Mouse (Mus musculus) c-Kit-positive CD71-positive TER-119-negative erythroid progenitor cells, embryonic 14.5 days (primary cell): ENCODE data around the gene Tmigd1.
A peak's percentile ranks its signal among the peaks of the same experiment; 100 is the strongest.
"Not testable (repeated sequence)": the region's sequence is repeated elsewhere in the genome, so short reads cannot be mapped to it uniquely, and the experiment has no call there.

Experiments used
- DNase-seq: peaks from one replicate; pipeline ENCODE4 v3.0.0-alpha.2; 2013; ENCODE audit warnings: low read depth

Gene Tmigd1

DNA sequence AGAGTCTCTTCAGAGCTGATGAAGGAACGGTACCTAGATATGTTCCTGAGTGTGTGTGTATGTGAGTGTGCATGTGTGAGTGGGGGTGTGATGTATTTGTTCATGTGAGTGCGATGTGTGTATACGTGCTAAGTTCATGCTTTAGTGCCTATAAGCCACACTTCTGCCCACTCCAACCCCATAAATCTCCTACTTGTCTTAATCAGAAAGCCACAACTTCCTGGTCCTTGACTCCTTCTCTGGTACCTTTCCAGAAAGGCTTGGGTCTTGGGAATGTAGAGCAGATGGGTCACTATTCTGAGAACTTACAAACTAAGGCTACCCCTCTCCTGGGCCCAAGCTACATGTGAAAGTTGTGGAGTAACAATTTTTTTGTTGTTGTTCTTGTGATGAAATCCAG is 3.2 kb upstream of the Tmigd1 start:
- DNase-seq = no peak

DNA sequence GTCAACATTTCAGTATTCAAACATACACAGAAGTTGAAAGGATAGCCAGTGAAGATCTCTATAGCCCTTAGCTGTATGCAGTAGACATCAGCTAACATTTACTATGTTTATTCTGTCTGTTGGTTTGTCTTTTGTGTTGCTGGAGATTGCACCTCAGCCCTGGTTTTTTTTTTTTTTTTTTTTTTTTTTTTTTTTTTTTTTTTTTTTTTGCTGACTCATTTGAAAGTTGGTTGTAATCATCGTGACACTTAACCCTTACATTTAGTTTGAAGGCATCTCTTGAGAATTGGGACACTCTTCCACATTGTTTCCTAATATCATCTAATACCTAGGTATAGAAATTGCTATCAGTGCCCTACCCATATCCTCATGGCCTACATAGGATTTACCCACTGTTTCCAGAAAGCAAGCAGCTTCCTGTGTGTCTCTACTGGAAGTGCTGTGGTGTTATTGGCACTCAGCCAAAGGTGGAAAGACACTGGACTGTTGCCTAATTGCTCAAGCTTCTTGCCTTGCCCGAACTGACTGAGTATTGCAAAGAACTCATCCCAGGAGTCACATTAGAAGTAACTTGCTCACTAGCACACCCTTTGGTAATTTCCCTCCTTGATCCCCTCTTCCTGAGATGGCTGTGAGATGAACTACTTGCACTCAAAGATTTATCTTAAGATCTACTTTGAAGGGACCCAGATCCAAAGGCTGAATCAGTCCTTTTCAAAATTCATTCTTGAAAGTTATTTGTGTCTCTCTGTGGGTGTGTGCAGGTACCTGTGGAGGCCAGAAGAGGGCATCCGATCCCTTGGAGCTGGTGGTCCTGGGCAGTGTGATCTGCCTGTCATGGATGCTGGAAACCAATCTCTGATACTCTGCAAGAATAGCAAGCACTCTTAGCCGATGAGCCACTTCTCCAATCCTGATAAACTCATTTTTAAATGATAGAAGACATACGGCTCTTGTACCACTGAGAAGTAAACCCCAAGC is 1.9 kb upstream of the Tmigd1 start:
- no peak for DNase-seq

DNA sequence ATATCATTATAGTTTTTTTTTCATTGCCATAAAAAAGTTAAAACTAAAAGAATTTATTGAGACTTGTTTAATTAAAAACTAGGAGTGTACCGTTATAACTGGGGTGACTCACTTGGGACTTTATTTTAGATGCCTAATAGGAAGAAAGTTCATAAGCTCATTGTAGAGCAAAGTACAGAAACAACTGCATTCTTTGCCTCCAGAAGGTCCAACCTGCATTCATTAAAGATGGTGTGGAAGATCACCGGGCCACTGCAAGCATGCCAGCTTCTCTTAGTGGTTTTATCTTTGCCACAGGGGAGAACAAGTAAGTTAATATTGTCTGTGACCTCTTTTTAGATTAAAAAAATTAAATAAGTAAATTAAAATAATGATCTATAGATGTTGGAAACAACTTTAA is 2.4 kb downstream of the Tmigd1 start:
- no peak for DNase-seq

DNA sequence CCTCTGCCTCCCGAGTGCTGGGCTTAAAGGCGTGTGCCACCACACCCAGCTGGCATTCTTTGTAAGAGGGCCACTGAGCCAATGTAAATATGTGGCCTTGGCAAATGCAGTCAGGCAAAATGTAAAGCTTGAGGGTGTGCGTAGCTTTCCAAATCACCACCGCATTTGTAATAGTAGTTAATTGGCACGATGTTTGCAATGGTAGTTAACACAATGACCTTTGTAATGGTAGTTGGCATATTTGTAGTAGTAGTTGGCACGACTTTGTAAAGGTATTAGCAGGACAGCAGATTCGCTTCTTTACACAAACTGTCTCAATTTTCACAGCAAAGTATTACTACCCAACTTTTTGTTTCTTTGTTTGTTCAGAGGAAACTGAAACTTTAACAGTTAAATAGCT is 6.7 kb downstream of the Tmigd1 start:
- no peak for DNase-seq

DNA sequence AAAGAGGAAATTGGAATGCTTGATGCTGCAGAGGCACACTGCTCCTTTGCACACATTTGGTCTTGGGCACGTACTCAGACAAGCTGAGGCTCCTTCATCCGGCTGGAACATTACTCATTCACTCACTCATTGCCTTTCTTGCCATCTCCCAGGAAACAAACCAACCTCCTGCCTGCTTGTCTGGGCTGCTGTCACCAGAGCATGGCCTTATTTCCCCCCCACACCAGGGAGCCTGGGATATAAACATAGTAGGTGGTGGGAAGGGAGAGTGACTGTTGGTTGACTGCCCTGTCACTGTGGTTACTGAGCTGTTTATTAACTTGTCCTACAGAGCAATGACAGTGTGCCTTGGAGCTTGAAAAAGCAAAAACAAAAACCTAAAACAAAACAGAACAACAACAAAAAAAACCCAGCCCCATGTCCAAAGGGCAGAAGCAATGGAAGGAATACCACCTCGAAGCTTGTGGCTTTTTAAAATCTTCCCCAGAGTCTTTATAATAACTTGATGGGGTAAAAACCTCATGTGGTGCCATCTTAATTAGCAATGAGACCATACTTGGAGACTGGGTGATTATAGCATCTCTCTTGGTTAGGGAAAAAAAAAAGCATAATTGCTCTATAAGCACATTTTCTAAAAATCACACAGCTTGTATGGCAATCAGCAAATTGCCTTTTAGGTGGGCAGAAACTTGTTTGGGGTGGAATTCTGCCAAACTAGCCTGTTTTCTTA is 9.5 kb downstream of the Tmigd1 start:
- DNase-seq = no peak

DNA sequence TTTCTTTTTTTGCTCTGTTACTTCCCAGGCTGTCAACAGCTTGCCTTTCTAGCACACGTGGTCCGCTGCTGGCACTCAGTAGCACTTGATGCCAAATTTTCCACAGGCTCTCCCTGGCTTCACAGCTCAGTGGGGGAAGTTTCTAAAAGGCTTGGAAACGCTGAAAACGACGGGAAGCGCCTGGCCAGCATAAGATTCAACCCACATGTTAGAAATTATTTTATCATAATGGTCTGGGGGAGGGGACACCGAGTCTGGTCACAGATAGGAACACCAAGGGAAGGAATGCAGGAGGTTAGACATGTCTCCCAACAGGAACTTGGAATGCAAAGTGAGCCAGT is 10.1 kb downstream of the Tmigd1 start:
- no peak for DNase-seq

DNA sequence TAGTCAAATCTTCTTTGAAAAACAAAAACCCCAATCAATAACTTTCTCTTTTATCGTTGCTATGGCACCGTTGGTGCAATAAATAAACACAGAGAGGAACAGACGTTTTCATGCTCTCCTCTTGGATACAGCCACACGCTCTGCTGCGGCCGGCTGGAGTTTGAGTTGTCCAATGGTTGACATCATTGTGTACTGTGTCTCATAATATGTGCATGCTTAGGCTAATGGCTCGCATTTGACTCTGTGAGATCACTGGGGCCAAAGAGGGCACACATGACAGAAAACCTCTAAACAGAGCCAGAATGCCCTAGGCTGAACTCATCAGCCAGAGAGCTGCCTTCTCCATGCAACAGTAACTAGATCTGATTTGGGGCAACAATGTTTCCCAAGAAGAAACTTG is 12.4 kb downstream of the Tmigd1 start:
- no peak for DNase-seq

DNA sequence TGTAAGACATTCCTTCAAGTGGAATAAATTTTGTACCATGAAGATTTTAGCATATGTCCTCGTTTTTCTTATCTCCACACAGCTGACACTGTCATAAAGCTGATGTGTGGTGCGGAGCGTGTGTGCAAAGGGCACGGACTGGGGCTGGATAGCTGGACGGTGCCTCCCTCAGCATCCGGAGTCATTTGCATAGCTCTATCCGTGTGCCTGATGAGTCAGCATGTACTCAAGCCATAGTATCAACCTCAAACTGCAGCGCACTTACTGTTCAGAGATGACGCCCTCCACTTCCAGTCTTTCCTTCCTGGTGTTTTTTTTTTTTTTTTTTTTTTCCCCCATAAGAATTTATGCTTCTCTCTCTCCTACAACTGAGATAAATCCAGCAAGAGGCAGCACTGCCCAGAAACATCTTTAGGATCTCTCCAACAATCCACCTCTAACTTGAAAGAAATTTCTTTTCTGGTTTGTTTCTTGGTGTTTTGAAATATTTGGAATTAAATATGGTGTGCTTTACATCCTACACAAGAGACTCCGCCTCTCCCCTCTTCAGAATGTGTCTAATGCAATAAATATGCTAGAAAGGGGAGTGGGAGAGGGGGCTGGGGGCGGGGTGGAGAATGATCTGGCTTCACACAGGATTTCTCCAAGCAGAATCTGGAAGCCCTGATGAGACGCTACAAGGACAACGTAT is 14.7 kb downstream of the Tmigd1 start:
- DNase-seq = no peak

DNA sequence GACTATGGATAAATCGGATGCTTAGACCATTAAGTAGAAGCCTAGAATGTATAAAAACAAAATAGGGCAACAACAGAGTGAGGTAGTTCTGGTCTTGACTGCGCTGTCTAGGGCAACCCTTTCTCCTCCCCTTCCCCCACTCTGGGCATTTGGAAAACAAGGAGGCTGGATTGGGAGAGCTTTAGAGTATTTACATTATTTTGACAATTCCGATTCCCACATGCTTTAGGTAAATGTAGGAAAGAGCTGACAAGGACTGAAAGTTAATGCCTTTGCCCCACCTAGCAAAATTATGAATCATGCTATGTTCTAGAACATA is 15.2 kb downstream of the Tmigd1 start:
- no peak for DNase-seq

DNA sequence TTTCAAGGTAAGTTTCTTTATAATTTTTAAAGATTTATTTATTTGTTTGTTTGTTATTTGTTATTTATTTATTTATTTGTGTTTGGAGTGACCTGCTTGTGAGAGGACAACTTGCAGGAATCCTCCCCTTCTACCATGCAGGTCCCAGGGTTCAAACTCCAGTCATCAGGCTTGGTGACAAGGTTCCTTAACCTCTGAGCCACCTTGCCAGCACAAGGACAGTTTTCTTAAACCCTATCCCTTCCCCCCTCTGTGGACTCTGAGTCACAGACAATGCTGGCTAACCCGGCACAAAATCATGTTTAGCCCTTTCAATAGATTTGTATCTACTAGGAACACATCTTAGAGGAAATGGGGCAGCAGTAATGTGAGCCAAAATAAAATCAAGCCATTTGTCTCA is 18.6 kb downstream of the Tmigd1 start:
- no peak for DNase-seq

DNA sequence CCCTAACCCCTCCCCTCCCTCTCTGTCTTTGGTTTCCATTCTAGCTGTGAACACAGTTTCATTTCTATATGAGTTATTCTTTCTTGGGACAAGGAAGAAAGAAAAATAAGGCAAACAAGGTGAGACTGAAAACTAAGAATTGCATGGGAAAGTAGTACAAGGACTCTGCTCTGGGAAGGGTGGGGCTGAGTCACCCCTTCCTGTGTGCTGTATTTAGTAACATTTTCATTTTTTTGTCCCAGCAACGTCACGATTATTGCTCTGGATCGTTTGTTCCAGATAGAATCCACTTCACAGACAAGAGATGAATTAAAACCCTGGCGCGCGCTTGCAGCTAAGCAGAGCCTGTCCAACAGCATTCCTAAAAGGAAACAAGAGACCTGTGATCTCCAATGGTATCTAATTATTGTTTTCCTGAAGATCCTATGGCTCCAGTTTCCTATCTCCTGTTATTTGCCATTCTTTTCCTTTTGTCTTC is 22.8 kb downstream of the Tmigd1 start, which contains the start of gene Blmh:
TSS of gene Blmh (plus strand) at position 51 of the 478 bp plus-strand sequence.
- no peak for DNase-seq

DNA sequence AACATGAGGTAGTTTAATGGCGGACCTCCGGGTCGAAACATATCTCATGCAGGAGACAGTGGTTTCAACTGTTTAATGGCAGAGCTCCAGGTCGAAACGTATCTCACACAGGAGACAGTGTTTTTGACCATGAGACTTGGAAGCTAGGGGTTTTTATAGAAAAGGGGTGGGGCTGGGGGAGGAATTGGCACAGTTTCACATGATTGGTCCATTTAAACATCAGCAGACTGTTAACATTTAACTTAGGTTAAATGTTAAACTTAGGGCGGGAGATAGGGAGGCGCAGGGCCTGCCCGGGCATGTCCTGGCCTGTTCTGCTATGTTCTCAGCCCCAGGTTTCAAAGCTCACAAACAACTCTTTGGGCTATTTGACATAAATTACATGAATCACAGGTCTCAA is 26.6 kb downstream of the Tmigd1 start:
- DNase-seq = not testable (repeated sequence)

DNA sequence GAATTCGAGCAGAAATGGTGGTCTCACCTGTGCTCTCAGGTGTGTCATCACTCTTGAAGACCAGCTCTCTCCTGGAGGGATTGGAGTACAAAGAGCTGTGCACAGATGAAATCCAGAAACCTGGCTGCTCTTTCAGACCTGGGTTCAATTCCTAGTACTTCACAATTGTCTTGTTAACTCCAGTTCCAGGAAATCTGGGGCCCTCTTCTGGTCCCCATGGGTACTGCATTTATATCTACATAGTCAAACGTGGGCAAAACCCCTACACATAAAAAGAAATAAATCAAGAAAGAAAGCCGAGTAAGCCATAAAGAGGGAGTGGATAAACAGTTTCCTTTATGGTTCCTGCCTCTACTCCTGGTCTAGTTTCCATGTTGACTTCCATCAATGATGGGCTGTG is 31.2 kb downstream of the Tmigd1 start:
- no peak for DNase-seq

DNA sequence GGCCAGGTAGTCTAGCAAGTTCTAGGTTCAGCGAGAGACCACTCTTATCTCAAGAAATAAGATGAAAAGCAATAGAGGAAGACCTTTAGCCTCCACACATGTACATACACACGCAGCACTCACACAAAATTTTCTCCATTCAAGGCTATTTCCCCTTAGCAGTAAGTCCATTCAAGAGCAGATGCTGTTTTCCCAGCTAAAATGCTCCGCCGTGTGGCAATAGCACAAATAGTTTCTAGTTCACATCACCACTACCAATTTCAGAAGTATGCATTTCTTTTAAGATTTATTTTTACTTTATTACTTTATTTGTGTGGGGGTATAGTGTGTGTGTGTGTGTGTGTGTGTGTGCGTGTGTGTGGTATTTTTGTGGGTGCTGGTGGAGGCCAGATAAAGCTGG is 34.6 kb downstream of the Tmigd1 start:
- DNase-seq = no peak

DNA sequence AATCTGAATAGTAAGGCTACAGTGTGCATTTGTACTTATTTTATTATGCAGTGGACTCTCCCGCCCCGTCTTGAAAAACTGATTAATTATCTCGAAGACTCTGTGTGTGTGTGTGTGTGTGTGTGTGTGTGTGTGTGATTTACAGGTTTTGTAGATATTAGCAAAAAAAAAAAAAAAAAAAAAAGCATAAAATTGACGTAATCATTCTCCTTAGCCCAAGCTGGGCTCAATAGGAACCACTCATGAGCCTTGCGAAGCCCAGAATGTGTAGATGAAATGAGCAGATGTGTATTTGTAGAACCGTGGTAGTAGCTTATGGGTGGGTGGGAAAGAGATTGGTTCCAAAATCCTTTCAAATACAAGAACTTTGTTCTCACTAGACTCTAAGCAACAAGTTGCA is 42.9 kb downstream of the Tmigd1 start:
- DNase-seq = no peak

DNA sequence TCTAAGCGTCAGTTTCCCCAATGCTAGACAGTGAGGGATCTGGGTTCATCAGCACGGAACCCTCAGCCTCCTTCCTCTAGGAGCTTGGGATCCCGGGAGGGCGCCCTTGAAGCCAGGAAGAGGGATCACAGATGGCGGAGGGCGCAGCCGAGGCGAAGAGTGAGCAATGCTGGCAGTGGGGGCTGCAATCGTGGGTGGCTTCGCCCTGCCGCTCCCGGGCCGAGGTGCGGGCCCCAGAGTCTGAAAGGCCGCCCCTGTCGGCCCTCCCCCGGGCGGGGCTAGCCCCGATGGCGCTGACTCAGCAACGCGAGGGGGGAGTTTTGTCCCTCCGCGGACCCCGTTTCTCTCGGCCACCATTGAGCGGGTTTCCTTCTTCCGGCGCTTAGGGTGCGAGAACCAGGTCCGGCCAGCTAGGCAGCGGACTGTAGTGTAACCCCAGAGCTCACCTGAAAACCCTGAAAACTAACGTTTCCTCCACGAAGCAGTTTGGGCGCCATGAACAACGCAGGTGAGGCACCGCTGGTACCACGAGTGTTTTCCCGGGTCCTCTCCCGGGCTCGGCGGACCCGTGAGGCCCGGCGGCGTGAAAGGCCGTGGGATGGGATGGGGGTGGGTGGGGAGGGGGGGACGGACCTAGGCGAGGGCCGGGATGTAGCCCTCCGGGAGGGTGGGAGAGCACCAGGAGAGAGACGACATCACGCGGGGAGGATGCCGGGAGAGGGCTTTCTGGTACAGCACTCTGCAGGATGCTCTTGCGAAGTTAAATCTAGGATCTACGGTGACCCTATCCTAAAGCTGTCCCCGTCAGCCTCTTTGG is 43.6 kb downstream of the Tmigd1 start:
- peak; percentile 83 for DNase-seq

DNA sequence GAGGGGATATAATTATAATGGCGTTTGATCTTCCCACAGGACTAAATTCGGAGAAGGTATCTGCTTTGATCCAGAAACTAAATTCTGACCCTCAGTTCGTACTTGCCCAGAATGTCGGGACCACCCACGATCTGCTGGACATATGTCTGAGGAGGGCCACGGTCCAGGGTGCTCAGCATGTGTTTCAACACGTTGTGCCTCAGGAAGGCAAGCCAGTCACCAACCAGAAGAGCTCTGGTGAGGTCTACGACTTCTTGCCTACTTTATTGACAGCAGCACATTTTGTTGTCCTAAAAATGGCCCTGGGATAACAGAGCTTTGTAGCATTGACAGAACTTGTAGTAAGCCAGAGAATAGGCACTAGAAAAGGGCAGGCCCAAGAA is 44.2 kb downstream of the Tmigd1 start:
- DNase-seq = peak; percentile 8

DNA sequence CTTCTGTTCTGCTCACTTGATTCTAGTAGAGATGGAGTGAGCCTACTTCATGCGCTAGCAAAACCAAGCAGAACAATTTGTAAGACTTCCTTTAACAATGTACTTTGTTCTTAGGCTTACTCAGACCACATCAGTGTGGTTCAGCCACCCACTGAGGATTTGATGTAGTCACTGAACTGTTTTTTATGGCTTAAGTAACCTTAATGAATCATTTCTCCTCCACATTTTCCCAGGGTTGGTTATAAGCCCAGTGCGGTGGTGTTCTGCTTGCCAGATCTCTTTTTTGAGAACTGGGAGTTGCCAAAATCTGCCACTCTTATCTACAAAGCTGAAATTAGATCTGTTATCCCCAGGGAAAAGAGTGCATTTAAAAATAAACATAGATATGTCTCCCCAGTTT is 51.6 kb downstream of the Tmigd1 start:
- DNase-seq = no peak

DNA sequence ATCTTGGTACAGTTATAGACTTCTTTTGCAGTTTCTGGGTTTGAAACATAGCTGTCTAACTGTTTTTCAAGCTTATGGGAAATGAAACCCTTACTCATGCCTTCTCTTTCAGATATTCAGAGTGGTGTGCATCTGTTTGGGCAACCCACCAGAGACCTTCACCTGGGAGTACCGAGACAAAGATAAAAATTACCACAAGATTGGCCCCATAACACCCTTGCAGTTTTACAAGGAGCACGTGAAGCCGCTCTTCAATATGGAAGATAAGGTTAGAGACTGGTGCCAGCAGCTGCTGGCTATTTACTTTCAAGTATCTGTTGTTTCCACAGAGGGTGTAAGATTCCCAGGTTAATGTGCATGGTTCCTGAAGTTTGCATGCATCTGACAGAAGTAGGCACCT is 63.7 kb downstream of the Tmigd1 start:
- no peak for DNase-seq
